Mouse (Mus musculus): ENCODE measurements at regions not wholly inside any gene's neighbourhood (a gene's known extent, or its start where the extent isn't known, plus 50 kb on each side); places are given as distances from the start of the nearest gene placed in this dataset.

DNA sequence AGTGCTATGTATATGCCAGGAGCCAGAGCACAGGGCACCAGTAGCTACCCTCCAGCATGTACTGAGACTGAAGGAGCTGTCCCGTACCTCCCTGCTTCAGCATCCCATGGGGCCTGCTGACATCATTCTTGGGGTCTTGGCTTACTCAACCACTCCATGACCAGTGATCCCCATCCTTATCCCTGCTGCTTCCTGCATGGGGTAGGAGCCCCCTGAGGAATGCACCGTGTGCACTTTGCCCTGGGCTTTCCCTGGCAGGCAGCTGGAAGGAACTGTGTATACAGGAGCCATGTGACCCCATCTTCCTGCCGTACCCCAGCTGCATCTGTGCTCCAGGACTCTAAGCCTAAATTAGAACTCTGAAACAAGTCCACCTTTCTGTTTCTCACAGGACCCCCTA, 70.3 kb upstream of the Ccnd1 start:
- no peak for DNase-seq (ENCODE audit: low spot score in 2 of 2)
- intact Hi-C loops (cut with DNase I) = no loop called here

DNA sequence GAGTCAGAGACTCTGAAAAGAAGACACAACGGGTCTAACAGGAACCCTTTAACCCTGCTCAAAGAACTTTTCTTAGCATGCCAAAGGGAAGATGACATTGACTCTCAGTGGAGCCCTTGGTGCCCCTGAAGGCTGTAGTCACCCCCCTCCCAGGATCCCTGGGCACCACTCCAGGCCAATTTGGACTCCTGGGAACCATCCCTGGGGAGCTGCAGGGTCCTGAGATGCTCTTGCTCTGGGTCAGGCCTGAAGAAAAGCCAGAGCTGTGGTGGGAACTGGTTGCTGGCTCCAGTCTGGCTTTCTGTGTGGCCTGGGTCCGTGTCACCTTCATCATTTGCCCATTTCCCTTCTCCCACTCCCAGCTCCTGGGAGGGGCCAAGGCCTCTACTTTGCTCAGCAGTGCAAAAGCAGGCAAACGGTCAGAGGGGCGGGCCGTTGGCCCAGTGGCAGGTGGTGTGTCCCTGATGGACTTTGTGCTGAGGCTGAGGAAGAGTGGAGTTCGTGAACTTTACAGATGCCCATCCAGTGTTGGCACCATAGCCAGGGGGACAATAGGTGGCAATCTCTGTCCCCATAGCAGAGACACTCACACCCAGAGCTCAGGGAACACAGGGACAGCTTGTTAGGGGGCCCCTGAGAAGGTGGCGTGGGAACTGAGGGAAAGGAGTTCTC, 69.1 kb upstream of the Ccnd1 start:
- intact Hi-C loops (cut with DNase I) = no loop called here
- no peak for DNase-seq (ENCODE audit: low spot score in 2 of 2)

DNA sequence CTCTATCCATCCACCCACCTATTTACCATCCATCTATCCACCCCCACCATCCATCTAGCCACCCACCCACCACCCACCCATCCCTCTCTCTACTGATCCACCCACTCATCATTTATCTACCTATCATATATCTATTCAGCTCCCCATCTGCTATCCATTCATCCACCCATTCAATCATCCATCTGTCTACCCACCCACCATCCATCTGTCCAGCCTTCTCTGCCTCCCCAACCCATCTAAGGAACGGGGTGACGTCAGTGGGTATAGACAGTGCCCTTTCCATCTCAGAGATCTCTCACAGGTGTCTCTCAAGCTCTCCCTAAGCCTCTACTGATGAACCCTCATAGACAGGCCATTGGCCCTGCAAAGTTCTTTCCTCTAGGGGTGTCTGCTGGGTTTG, 67.5 kb upstream of the Ccnd1 start:
- DNase-seq (ENCODE audit: low spot score in 2 of 2) = no peak
- intact Hi-C loops (cut with DNase I) = no loop called here

DNA sequence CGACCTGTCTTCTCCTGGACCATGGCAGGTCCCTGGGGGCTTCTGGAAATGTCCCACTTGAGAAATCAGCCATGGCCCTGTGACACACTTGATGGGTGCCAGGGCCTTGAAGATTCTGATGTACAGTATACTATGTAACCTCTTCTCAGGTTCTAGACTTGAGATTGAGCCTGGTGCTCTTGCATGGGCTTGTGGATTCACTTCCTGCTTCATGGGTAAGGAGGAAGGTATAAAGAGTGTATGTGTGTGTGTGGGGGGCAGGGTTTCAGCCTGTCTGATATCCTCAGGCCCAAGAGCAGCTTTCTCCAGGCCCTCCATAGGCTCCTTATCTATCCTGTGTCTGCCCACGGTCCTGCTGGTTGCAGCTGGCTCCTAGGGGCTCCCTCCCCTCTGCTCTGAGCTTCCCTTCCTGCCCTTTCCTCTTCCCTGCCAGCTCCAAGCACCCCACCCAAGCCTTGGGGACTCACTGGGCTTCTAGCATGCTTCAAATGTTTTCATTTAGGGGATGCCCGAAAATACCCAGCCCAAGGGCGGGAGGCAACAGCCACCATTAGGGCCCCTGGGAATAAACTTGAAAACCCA, 61.9 kb upstream of the Ccnd1 start:
- no peak for DNase-seq (ENCODE audit: low spot score in 2 of 2)
- intact Hi-C loops (cut with DNase I) = no loop called here

DNA sequence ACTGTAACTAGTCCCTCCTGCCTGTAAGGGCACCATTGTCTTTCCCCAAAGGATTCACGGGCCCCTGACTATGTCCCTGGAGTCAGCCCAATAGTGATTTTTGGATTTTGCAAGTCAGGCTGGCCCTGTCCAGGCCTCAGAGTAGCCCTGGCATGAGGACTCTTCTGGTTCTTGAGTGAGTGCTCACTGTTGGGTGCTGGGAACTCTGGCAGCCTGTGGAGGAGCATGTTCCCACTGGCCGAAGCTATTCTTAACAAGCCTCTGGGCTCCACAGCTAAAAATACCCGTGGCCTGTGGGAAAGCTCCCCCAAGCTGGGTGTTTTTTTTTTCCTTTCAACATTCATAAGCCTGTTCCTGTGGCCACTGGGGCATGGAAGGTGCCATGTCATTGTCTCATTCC, 60.0 kb upstream of the Ccnd1 start:
- DNase-seq (ENCODE audit: low spot score in 2 of 2) = no peak
- intact Hi-C loops (cut with DNase I) = no loop called here

DNA sequence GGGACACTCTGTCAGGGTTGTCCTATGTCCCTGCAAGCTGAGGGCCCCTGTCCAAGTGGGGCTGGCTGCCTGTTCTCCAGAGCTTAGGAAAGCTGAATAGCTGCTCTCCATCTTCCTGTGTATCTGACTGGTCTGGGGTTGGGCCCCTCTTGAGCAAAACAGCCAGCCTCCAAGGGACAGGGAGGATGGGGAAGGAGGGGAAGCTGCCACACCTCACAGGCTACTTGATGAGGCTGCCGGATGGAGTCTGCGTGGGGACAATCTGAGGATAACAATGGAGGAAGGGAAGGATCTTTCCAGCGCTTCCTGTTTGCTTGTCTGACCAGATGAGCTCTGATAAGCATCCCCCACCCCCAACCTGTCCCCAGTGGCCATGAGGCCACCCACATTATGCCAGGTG, 57.1 kb upstream of the Ccnd1 start:
- intact Hi-C loops (cut with DNase I) = no loop called here
- no peak for DNase-seq (ENCODE audit: low spot score in 2 of 2)

DNA sequence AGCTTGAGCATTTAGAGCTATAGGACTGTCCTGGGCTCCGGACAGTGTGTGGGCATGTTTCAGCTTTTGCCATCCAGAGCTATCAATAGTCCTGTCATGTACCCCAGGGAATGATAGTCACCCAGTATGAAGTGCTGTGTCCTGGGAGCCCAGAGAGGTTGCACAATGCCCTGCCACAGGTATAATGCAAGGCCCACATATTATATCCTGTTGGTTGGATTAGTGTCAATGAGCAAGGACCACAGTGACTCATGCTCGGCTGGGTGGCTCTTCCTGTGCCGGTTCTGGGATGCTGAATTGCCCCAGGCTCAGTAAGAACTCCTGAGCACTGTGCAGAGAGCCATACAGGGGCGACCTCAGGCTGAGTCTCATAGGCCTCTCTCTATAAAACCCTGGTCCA, 54.5 kb upstream of the Ccnd1 start:
- intact Hi-C loops (cut with DNase I) = no loop called here
- DNase-seq (ENCODE audit: low spot score in 2 of 2) = no peak

DNA sequence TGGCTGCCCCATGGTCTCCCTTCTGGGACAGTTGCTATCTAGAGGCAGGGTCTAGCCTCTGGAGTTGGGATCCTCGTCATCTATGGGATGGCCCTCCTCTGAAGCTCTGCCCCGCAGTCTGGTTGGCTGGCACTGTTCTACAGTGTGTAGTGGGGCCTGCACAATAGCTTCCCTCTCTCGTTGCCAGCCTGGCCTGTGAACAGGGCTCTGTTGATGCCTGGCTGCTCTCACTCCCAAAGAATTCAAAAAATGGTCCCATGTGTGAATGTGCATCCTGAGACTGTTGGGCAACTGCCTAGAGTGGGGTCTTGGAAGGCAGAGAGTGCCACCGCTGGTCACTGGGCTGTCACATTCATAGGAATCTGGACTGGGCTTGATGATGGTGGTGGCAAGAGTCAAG, 53.8 kb upstream of the Ccnd1 start:
- no peak for DNase-seq (ENCODE audit: low spot score in 2 of 2)

DNA sequence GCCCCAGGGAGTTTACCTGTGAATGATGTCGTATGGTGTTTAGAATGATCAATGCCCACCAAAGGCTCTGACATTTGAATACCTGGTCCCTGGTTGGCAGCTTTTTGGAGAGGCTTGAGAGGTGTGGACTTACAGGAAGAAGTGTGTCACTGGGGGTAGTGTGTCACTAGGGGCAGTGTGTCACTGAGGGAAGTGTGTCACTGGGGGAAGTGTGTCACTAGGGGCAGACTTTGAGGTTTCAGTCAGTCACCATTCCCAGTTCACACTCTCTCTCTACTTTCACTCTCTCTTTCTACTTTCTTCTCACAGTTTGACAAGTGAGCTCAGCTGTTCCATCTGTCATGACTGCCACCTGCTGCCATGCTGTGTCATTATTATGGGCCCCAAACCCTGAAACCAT, 52.0 kb upstream of the Ccnd1 start:
- no peak for DNase-seq (ENCODE audit: low spot score in 2 of 2)
- intact Hi-C loops (cut with DNase I) = no loop called here

More for the DNA sequence above, 53.8 kb upstream of the Ccnd1 start:
- intact Hi-C loops (cut with DNase I) = no loop called here
